Mouse (Mus musculus): ENCODE measurements around the gene Ccdc82. TPM values are rescaled to one million over a fixed set of nuclear protein-coding genes. Genes with fewer than 3 reads are reported as not detected.

Gene Ccdc82
- polyA plus RNA-seq, 2 experiments, result 8.2 to 14.7 TPM

DNA sequence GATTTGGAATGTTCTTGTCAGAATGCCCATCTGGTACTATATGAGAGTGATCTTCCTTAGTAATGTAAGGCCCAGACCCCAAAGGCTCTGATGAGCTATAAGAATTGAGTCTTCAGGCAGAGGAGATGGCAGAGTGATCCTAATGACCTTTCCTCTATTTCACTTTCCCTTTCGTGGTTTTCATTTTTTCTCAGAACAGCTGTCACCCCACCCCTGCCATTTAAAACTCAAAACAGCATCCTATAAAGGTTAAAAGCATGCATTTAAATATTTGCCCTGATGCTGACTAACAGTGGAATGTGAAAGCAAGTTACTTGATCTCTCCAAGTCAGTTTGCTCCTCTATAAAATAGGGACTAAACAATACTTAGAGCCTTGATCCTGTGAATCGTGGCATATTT, 40.7 kb downstream of the Ccdc82 start:
- ATAC-seq (ENCODE audit: low FRiP score, low read depth) (no peak), DNase-seq (ENCODE audit: low spot score) (no peak)
- Histone ChIP-seq H3K36me3 (ENCODE audit: control insufficient read depth, insufficient read depth, low read length) (no peaks in the 10 kb centered on the region), H3K27ac (replicated peaks; ENCODE audit: low read depth, low read length) (no peak overlapping the region), H3K9me3 (ENCODE audit: control insufficient read depth, low read length) (no peaks in the 10 kb centered on the region), H3K4me2 (replicated peaks; ENCODE audit: low read depth, low read length, severe bottlenecking) (no peak overlapping the region), H3K4me3 (replicated peaks; ENCODE audit: low read length) (no peak overlapping the region), H3K4me1 (ENCODE audit: control insufficient read depth, insufficient read depth, low read length) (no peaks in the 10 kb centered on the region), H3K9ac (ENCODE audit: low read depth, low read length, severe bottlenecking) (no peak overlapping the region), H3K27me3 (ENCODE audit: control insufficient read depth, insufficient read depth, low read length) (no peaks in the 10 kb centered on the region)
- no peak for TF ChIP-seq POLR2A (IDR thresholded peaks at IDR 0.05; ENCODE audit: borderline replicate concordance, extremely low read depth, insufficient read depth, insufficient read length)
- 40% methylated on average over 2 of the region's 2 CpGs for whole genome bisulfite sequencing

DNA sequence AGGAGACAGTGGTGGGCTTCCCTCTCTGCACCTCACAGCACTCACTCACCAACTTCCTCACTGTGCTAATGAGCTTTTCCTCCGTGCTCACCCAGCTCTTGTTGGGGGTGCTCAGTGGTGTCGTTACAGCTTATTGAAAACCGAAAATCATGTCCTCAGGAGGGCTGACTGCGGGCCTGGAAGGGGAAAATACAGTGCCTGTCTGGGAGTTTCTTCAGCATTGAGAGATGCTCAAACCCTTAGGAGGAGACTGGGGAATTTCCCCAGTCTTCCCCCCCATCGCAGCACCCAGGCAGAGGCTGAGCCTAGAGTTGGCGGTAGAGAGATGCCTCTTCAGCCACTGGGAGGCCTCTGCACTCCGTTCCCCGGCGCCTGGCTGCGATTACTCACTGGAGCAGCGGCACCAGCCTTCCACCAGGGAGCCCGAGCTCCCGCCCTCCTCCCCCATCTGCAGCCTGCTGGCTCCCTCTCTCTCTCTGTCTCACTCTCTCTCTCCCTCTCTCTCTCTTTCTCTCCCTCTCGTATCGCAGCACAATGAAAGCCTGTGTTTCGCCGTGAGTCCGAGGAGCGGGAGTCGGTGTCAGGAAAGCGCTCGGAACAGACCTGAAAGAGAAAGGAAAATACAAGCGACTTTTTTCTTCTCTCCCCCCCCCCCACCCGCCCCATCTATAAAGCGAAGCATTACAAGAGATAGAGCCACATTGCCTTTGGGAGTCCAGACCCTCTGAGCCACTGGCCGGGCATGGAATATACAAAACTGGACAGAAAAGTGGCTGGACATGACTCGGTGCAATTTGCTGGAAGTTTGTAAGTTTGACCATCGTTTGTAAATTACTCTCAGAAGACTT, 49.7 kb downstream of the Ccdc82 start:
- under 1% methylated on average over 25 of the region's 28 CpGs for WGBS
- H3K9ac ChIP-seq (ENCODE audit: low read depth, low read length, severe bottlenecking), result peak overlapping the region; percentile 63
- peaks cover 31% of the 10 kb centered on the region for H3K4me1 ChIP-seq (ENCODE audit: control insufficient read depth, insufficient read depth, low read length)
- no peaks in the 10 kb centered on the region for H3K36me3 ChIP-seq (ENCODE audit: control insufficient read depth, insufficient read depth, low read length)
- peak overlapping the region; percentile 77 for H3K27ac ChIP-seq (replicated peaks; ENCODE audit: low read depth, low read length)
- peak overlapping the region; percentile 96 for H3K4me2 ChIP-seq (replicated peaks; ENCODE audit: low read depth, low read length, severe bottlenecking)
- no peaks in the 10 kb centered on the region for H3K27me3 ChIP-seq (ENCODE audit: control insufficient read depth, insufficient read depth, low read length)
- H3K4me3 ChIP-seq (replicated peaks; ENCODE audit: low read length), result peak overlapping the region; percentile 51
- ATAC-seq (ENCODE audit: low FRiP score, low read depth) (peak; percentile 87), DNase-seq (ENCODE audit: low spot score) (peak; percentile 91)
- H3K9me3 ChIP-seq (ENCODE audit: control insufficient read depth, low read length), result no peaks in the 10 kb centered on the region
- TF ChIP-seq POLR2A (IDR thresholded peaks at IDR 0.05; ENCODE audit: borderline replicate concordance, extremely low read depth, insufficient read depth, insufficient read length), result peak; percentile 49; the same call in 1 of the 2 replicates

DNA sequence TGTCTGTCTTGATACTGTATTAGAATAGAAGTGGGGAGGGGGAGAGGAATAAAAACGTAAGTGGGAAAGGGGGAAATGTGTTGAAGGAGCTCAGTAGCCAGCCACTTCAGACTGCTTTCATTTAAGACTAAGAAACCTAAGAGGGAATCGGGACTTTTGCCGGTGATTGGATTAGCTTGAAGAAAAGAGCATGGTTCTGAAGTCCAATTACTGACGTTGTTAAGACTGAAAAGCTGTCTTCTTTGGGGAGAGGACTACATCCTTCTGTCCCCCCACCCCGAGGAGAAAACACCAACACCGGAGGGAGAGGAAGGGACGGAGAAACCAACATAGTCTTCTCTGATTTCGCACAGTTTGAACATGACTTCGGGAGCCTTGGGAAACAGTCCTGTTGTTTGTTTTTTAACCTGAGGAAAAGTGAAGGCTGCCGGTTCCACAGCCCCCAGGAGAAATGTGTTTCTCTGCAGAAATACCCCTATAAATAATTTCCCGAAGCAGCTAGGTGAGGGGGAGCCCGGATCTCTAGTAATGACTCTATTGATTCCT, 50.4 kb downstream of the Ccdc82 start:
- under 1% methylated on average over 12 of the region's 12 CpGs for WGBS
- TF ChIP-seq POLR2A (IDR thresholded peaks at IDR 0.05; ENCODE audit: borderline replicate concordance, extremely low read depth, insufficient read depth, insufficient read length), result no peak

DNA sequence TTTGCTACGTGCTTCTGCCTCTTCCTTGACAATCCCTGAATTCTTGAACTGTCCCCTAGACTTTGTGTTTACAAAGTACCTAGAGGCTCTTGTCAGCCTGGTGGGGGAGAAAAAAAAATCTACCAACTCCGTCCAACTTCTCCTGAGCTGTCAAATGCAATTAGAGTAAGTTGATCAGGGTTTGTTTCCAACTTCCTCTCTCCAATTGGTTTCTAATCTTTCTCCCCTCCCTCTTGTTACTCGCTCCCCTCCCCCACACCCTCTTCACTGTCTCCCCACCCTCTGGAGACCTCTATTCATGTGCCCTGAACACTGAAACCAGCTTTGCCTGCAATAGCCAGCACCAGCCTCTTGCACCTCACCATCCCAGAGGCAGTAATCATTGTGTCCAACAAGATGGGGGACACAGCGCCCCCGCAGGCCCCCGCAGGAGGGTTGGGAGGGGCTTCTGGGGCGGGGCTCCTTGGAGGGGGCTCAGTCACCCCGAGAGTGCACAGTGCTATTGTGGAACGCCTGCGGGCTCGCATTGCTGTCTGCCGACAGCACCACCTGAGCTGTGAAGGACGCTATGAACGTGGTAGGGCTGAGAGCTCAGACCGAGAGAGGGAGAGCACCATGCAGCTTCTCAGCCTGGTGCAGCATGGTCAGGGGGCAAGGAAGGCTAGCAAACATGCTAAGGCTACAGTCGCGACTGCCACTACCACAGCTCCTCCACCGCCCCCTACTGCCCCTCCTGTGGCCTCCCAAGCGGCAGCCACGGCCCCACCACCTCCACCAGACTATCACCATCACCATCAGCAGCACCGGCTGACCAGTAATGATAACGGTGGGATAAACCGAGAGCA, 51.1 kb downstream of the Ccdc82 start, which contains the start of gene Maml2:
TSS of gene Maml2 (plus strand) at position 290 of the 845 bp plus-strand sequence.
- H3K9me3 ChIP-seq (ENCODE audit: control insufficient read depth, low read length), result no peaks in the 10 kb centered on the region
- no peak for TF ChIP-seq POLR2A (IDR thresholded peaks at IDR 0.05; ENCODE audit: borderline replicate concordance, extremely low read depth, insufficient read depth, insufficient read length)
- H3K27me3 ChIP-seq (ENCODE audit: control insufficient read depth, insufficient read depth, low read length), result no peaks in the 10 kb centered on the region
- H3K4me3 ChIP-seq (replicated peaks; ENCODE audit: low read length), result peak within 1 kb of the TSS; percentile 51
- peaks cover 37% of the 10 kb centered on the region for H3K4me1 ChIP-seq (ENCODE audit: control insufficient read depth, insufficient read depth, low read length)
- peak within 1 kb of the TSS; percentile 96 for H3K4me2 ChIP-seq (replicated peaks; ENCODE audit: low read depth, low read length, severe bottlenecking)
- DNase-seq (ENCODE audit: low spot score) (peak; percentile 44), ATAC-seq (ENCODE audit: low FRiP score, low read depth) (peak; percentile 54)
- no peaks in the 10 kb centered on the region for H3K36me3 ChIP-seq (ENCODE audit: control insufficient read depth, insufficient read depth, low read length)
- WGBS, result 0% methylated on average over 23 of the region's 23 CpGs
- peak within 1 kb of the TSS; percentile 63 for H3K9ac ChIP-seq (ENCODE audit: low read depth, low read length, severe bottlenecking)
- peak within 1 kb of the TSS; percentile 77 for H3K27ac ChIP-seq (replicated peaks; ENCODE audit: low read depth, low read length)

More for the DNA sequence above, 50.4 kb downstream of the Ccdc82 start:
- Histone ChIP-seq H3K27ac (replicated peaks; ENCODE audit: low read depth, low read length) (peak overlapping the region; percentile 77), H3K4me3 (replicated peaks; ENCODE audit: low read length) (peak overlapping the region; percentile 51), H3K9ac (ENCODE audit: low read depth, low read length, severe bottlenecking) (peak overlapping the region; percentile 63), H3K36me3 (ENCODE audit: control insufficient read depth, insufficient read depth, low read length) (no peaks in the 10 kb centered on the region), H3K27me3 (ENCODE audit: control insufficient read depth, insufficient read depth, low read length) (no peaks in the 10 kb centered on the region), H3K4me1 (ENCODE audit: control insufficient read depth, insufficient read depth, low read length) (peaks cover 35% of the 10 kb centered on the region), H3K9me3 (ENCODE audit: control insufficient read depth, low read length) (no peaks in the 10 kb centered on the region), H3K4me2 (replicated peaks; ENCODE audit: low read depth, low read length, severe bottlenecking) (peak overlapping the region; percentile 96)
- ATAC-seq (ENCODE audit: low FRiP score, low read depth) (0 out of 2 replicates have a peak, but pooled peaks have one; percentile 4), DNase-seq (ENCODE audit: low spot score) (no peak)

DNA sequence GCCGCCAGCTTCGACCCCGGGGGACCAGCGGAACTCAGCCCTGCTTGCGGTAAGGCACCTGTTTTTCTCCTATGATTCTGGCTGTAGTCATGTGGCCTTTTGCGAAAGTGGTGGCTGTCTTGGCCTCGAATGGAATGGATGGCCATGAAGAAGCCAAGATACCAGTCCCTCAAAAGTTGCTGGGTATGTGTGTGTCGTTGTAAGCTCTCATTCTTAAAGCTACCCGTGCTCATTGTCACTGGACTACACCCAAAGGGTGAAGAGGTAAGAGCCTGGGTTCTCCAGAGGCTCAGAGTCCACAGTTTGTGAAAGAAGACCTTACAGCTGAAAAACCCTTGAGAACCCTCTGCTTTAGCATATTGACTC, 51.7 kb downstream of the Ccdc82 start:
- Histone ChIP-seq H3K27me3 (ENCODE audit: control insufficient read depth, insufficient read depth, low read length) (no peaks in the 10 kb centered on the region), H3K27ac (replicated peaks; ENCODE audit: low read depth, low read length) (no peak overlapping the region), H3K4me2 (replicated peaks; ENCODE audit: low read depth, low read length, severe bottlenecking) (peak overlapping the region; percentile 96), H3K4me1 (ENCODE audit: control insufficient read depth, insufficient read depth, low read length) (peaks cover 37% of the 10 kb centered on the region), H3K9me3 (ENCODE audit: control insufficient read depth, low read length) (no peaks in the 10 kb centered on the region), H3K9ac (ENCODE audit: low read depth, low read length, severe bottlenecking) (peak overlapping the region; percentile 63), H3K36me3 (ENCODE audit: control insufficient read depth, insufficient read depth, low read length) (no peaks in the 10 kb centered on the region), H3K4me3 (replicated peaks; ENCODE audit: low read length) (peak overlapping the region; percentile 51)
- 27% methylated on average over 9 of the region's 9 CpGs for WGBS
- DNase-seq (ENCODE audit: low spot score) (no peak), ATAC-seq (ENCODE audit: low FRiP score, low read depth) (no peak)
- no peak for TF ChIP-seq POLR2A (IDR thresholded peaks at IDR 0.05; ENCODE audit: borderline replicate concordance, extremely low read depth, insufficient read depth, insufficient read length)

Data from limb, embryonic 14.5 days (tissue).